Mouse (Mus musculus) retina, postnatal 7 days (tissue): ENCODE data around the gene Ptpn14.
A peak's percentile ranks its signal among the peaks of the same experiment; 100 is the strongest.

Source experiments
- DNase-seq: peaks from one replicate; pipeline ENCODE4 v3.0.0-alpha.2; 2012; ENCODE audit warnings: low read depth, low spot score

Gene Ptpn14

GRCm38 (mm10) chr1:189866621-189867020, 138.6 kb downstream of the Ptpn14 start:
- no peak for DNase-seq

- DNase-seq, result no peak
Observed at GRCm38 (mm10) chr1:189867034-189867433, 139.0 kb downstream of the Ptpn14 start.

- no peak for DNase-seq
Observed at GRCm38 (mm10) chr1:189867497-189867896, 139.4 kb downstream of the Ptpn14 start.

GRCm38 (mm10) chr1:189868036-189868435, 140.0 kb downstream of the Ptpn14 start:
- DNase-seq, result no peak

- DNase-seq, result no peak
Observed at GRCm38 (mm10) chr1:189869651-189870270, 141.7 kb downstream of the Ptpn14 start.

- DNase-seq, result no peak
Observed at GRCm38 (mm10) chr1:189870539-189870938, 142.5 kb downstream of the Ptpn14 start.

GRCm38 (mm10) chr1:189871625-189872024, 143.6 kb downstream of the Ptpn14 start:
- no peak for DNase-seq

- DNase-seq, result no peak
Observed at GRCm38 (mm10) chr1:189872050-189872449, 144.0 kb downstream of the Ptpn14 start.

- no peak for DNase-seq
Observed at GRCm38 (mm10) chr1:189873591-189873990, 145.5 kb downstream of the Ptpn14 start.

- no peak for DNase-seq
Observed at GRCm38 (mm10) chr1:189875439-189875861, 147.4 kb downstream of the Ptpn14 start.

- no peak for DNase-seq
Observed at GRCm38 (mm10) chr1:189876162-189876561, 148.1 kb downstream of the Ptpn14 start.

- no peak for DNase-seq
Observed at GRCm38 (mm10) chr1:189879212-189879611, 151.1 kb downstream of the Ptpn14 start.

- DNase-seq, result no peak
Observed at GRCm38 (mm10) chr1:189879965-189880364, 151.9 kb downstream of the Ptpn14 start.

- DNase-seq, result no peak
Observed at GRCm38 (mm10) chr1:189880745-189881144, 152.7 kb downstream of the Ptpn14 start.

- peak; percentile 34 for DNase-seq
Observed at GRCm38 (mm10) chr1:189882886-189883285, 154.8 kb downstream of the Ptpn14 start.

GRCm38 (mm10) chr1:189883531-189884170, 155.6 kb downstream of the Ptpn14 start:
- DNase-seq, result peak; percentile 39

- no peak for DNase-seq
Observed at GRCm38 (mm10) chr1:189884951-189885350, 156.9 kb downstream of the Ptpn14 start.

- DNase-seq, result no peak
Observed at GRCm38 (mm10) chr1:189885975-189886374, 157.9 kb downstream of the Ptpn14 start.

- peak; percentile 61 for DNase-seq
Observed at GRCm38 (mm10) chr1:189887518-189887917, 159.4 kb downstream of the Ptpn14 start.

- DNase-seq, result no peak
Observed at GRCm38 (mm10) chr1:189888749-189889148, 160.7 kb downstream of the Ptpn14 start.

- no peak for DNase-seq
Observed at GRCm38 (mm10) chr1:189894191-189894590, 166.1 kb downstream of the Ptpn14 start.

- DNase-seq, result no peak
Observed at GRCm38 (mm10) chr1:189897861-189898260, 169.8 kb downstream of the Ptpn14 start.

GRCm38 (mm10) chr1:189898708-189899107, 170.6 kb downstream of the Ptpn14 start:
- no peak for DNase-seq
